Mouse (Mus musculus): ENCODE measurements around the gene Abl2.

GRCm38 (mm10) chr1:156671921-156672320 lies 113.3 kb downstream of the Abl2 start:
- TF ChIP-seq HCFC1 (IDR thresholded peaks at IDR 0.05; ENCODE audit: borderline replicate concordance, insufficient read depth, low read length): no peak
- no peak for TF ChIP-seq MAFK (IDR thresholded peaks at IDR 0.05; ENCODE audit: insufficient read depth, low read depth, low read length)
